Mouse (Mus musculus) c-Kit-positive CD71-positive TER-119-negative erythroid progenitor cells, embryonic 14.5 days (primary cell): ENCODE data around the gene Tyk2.
A peak's percentile ranks its signal among the peaks of the same experiment; 100 is the strongest.

Experiments
- DNase-seq: peaks from one replicate; pipeline ENCODE4 v3.0.0-alpha.2; 2013; ENCODE audit warnings: low read depth

Gene Tyk2

GRCm38 (mm10) chr9:21107607-21108237 lies 23.3 kb downstream of the Tyk2 start:
- no peak for DNase-seq

GRCm38 (mm10) chr9:21105760-21106564 lies 25.1 kb downstream of the Tyk2 start:
- no peak for DNase-seq

- DNase-seq = no peak
Observed at GRCm38 (mm10) chr9:21104814-21105213, 26.2 kb downstream of the Tyk2 start.

- no peak for DNase-seq
Observed at GRCm38 (mm10) chr9:21102076-21102475, 29.0 kb downstream of the Tyk2 start.

GRCm38 (mm10) chr9:21100447-21101161 lies 30.4 kb downstream of the Tyk2 start:
- DNase-seq = no peak

- no peak for DNase-seq
Observed at GRCm38 (mm10) chr9:21097793-21098192, 33.2 kb downstream of the Tyk2 start.

- no peak for DNase-seq
Observed at GRCm38 (mm10) chr9:21095958-21096357, 35.1 kb downstream of the Tyk2 start.

GRCm38 (mm10) chr9:21093423-21093822 lies 37.6 kb downstream of the Tyk2 start:
- DNase-seq = no peak

GRCm38 (mm10) chr9:21091707-21092320 lies 39.2 kb downstream of the Tyk2 start, which contains the start of the genes Gm38431 and Raver1:
Gm38431 (minus strand) TSS chr9:21091997.
Raver1 (minus strand) TSS chr9:21092008.
- DNase-seq = peak; percentile 97

GRCm38 (mm10) chr9:21090972-21091706 lies 39.9 kb downstream of the Tyk2 start:
- DNase-seq = no peak

- DNase-seq = no peak
Observed at GRCm38 (mm10) chr9:21090537-21090936, 40.5 kb downstream of the Tyk2 start.

- no peak for DNase-seq
Observed at GRCm38 (mm10) chr9:21083324-21083723, 47.7 kb downstream of the Tyk2 start.

- no peak for DNase-seq
Observed at GRCm38 (mm10) chr9:21081127-21081526, 49.9 kb downstream of the Tyk2 start.

GRCm38 (mm10) chr9:21075625-21076024 lies 55.4 kb downstream of the Tyk2 start:
- DNase-seq = no peak

- DNase-seq = no peak
Observed at GRCm38 (mm10) chr9:21074173-21074572, 56.9 kb downstream of the Tyk2 start.

GRCm38 (mm10) chr9:21073044-21073840 lies 57.8 kb downstream of the Tyk2 start, which contains the start of the genes Gm49373 and Fdx1l:
Gm49373 (minus strand) TSS chr9:21073096.
Fdx1l (minus strand) TSS chr9:21073614.
- DNase-seq = peak; percentile 82

GRCm38 (mm10) chr9:21072641-21073040 lies 58.4 kb downstream of the Tyk2 start:
- no peak for DNase-seq

GRCm38 (mm10) chr9:21067006-21067684 lies 63.9 kb downstream of the Tyk2 start, which contains the start of gene Zglp1:
Zglp1 (minus strand) TSS chr9:21067093.
- DNase-seq = no peak

GRCm38 (mm10) chr9:21062928-21063327 lies 68.1 kb downstream of the Tyk2 start:
- DNase-seq = no peak
